Mouse (Mus musculus) cerebral cortex, adult 2 months (tissue): ENCODE measurements around the gene Grk6.

Experiments used
- WGBS: fragments of 180-500 bp; shearing (Covaris S2); methylation state at CpG from one replicate; pipeline ENCODE4 v1.1.7; 2018; 5-methylcytosine and 5-hydroxymethylcytosine counted together

Gene Grk6

DNA sequence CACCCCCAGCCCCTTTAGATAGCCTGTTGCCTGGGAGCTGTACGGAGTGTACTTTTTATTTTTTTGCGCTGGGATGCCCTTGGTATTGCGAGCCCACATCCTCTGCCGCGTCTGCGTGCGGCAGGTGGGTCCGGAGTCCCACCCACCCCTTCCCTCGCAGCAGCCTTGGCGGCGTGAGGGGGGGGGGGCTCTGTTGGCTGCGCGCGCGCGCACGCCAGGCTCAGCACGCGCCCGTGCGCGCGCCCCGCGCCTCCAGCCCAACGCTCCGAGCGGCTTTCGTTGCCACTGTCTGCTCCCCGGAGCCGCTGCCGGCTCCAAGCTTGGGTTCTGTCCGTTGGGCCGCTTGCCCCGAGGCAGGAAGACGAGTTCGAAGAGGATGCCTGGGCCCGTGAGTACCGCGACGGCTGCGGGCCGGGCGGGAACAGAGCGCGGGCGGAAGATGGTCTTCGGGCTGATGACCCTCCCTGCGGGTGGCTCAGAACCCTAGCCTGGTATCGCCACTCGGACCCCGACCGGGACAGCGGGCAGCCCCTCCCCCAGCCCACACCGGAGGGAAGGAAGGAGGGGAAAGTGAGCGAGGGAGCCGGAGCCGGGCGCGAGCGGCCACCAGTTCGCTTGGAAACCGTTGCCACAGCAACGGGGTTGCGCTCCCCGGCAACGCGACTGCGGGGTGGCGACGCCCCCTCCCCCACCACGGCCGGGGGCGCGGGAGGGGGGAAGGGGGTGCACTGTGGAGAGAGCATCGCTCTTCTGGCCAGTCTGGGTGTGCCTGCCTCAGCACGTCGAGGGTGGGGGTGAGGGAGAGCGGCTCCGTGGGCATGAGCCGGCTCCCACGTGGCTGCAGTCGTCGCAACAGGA is 19.4 kb downstream of the Grk6 start, which contains the start of gene Prr7:
Gene Prr7, plus strand, starts transcription at position 241 of the 858 bp plus-strand sequence.
- WGBS: under 1% methylated on average over 65 of the region's 84 CpGs

DNA sequence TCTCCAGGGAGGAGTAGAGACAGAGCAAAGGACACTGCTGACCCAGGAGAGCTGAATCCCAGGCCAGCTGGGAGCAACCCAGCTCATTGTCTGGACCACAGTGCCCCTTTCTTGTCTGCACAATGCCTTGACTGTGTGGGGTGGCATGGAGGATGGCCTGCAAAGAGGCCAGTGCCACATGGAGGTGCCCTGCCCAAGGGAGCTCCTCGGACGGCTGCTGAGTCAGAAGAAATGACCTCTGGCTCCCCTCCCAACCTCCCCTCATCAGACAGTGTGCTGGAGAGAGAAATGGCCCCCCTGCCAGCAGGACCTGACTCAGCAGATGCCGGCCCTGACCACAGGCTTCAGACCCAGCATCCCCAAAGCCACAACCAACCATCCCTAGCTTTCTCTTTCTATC is 20.3 kb downstream of the Grk6 start:
- 2% methylated on average over 3 of the region's 3 CpGs for WGBS

DNA sequence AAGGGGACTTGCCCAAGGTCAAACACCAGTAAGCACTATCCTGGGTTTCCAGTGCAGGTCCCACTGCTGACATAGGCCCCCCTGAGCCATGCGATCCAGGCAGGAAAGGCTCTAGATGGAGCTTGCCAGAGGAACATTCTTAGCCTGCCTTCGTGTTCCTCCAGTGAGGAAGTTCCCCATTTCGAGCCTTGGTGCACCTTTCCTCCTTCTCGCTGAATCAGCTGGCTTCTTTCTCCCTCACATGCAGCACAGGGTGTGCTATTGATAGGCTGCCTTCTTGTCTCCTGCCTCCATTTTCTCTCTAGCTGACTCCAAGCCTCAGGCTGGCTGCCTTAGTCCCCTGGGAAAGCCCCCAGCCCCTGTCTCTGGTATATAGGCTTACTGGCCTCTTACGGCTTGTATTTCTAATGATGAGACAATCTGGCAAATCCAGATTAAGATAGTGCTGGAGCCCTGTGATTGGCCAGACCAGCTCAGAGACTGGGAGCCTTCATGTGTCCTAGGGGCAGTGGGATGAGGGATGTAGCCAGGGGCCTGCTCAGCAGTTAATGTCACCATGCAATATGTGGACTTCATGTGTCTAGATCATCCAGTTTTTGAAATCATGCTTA is 21.1 kb downstream of the Grk6 start:
- 28% methylated on average over 5 of the region's 5 CpGs for WGBS

DNA sequence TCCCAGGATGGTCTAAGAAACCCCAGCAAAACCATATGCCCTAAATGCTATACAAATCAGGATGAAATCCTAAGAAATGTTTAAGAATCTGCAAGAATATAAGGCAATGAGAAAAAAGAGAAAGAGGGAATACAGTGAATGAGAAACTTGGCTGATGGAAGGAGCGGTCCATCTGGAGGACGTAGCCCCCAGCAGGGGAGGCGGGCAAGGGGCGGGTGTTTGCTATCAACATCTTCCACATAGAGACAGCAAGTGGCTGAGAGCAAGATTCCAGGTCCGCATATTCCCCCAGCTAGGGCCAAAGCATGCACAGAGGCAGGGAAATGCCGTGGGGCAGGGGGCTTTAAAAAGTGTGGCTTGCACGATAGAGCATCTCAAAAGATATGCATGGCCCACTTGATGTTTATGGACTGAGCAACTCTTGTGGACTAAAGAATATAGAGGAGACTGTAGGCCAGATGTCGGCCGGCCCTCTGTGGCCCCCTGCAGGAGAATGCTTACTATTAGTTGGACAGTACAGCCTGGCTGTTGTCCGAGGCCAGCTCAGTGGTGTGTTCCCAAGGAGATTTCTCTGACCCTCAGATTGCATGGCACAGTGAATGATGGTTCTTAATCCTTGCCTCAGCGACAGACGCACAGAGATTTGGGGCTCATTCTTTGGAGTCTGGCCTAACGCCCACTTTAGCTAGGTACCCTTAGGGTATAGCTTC is 24.1 kb downstream of the Grk6 start:
- 23% methylated on average over 13 of the region's 13 CpGs for WGBS

DNA sequence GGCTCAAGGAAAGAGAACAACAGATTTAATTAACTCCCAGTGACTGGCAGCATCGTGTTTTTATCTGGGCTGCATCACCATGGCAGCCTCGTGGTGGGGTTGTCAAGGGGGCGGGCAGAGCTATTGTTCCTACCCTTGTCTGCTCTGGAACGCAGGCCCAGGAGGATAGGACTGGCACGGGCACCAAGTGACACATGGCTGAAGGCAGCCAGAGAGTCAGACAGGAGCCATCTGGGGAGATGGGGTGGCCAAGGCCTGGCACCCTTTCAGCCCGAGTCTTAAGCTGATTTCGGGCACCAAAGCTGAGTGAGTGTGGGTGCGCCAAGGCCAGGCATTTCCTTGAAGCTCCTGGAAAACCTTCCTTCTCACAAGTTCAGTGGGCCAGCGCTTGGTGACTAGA is 25.5 kb downstream of the Grk6 start:
- 36% methylated on average over 9 of the region's 9 CpGs for WGBS

DNA sequence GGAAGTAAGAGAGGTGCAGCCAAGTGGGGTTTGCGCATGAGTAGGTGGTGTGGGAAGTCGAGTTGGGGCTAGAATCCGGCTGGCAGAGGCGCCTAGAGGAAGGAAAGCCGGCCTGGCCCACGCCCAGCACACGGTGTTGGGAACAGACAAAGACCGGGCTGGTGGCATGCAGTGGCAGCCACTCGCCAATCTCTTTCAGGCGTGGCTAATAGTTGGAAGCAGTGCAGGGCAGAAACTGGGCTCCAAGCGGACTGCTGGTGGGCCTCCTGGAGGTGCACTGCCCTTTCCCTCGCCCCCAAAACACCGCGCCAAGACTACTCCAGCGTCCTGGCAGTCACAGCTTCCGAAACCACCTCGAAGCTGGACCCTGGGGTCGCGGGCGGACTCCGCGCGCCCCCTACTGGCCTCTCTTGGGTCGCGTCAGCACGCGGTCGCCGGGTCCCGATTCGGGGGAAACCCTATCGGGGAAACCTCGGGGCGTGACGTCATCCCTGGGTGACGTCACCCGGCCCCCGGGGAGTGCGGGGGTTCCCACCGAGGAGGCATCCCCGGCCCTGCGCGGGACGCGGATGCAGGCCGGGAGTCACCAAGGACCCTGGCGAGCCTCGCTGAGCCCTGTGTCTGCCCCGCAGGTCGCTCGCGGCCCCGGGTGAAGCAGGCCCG is 26.4 kb downstream of the Grk6 start:
- 1% methylated on average over 54 of the region's 54 CpGs for WGBS

DNA sequence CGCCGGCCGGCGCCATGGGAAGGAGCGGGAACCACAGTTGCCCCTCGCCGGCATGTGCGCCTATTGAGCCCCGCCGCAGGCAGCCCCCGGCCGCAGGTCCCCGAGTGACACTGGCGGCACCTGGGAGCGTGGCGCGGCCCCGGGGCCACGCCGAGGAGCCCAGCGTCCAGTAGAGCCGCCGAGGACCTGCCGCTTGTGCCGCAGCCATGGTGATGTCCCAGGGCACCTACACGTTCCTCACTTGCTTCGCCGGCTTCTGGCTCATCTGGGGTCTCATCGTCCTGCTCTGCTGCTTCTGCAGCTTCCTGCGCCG is 26.9 kb downstream of the Grk6 start:
- WGBS: under 1% methylated on average over 31 of the region's 31 CpGs

DNA sequence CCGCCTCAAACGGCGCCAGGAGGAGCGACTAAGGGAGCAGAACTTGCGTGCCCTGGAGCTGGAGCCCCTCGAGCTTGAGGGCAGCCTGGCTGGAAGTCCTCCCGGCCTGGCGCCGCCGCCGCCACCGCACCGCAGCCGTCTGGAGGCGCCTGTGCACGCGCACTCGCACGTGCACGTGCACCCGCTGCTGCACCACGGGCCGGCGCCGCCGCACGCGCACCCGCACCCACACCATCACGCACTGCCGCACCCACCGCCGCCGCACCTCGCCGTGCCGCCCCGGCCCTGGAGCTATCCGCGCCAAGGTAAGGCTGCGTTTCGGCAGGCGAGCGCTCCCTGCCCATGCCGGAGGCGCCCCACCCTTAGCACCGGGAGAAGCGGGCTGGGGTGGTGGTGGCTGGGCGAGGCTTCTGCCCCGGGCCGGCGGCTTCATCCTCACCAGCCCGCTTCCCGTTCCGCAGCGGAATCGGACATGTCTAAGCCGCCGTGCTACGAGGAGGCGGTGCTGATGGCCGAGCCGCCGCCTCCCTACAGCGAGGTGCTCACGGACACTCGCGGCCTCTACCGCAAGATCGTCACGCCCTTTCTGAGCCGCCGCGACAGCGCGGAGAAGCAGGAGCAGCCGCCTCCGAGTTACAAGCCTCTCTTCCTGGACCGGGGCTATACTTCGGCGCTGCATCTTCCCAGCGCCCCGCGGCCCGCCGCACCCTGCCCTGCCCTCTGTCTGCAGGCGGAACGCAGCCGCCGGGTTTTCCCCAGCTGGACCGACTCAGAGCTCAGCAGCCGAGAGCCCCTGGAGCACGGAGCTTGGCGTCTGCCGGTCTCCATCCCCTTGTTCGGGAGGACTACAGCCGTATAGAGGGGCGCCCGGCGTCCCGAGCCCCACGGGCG is 27.5 kb downstream of the Grk6 start:
- 3% methylated on average over 98 of the region's 103 CpGs for WGBS

DNA sequence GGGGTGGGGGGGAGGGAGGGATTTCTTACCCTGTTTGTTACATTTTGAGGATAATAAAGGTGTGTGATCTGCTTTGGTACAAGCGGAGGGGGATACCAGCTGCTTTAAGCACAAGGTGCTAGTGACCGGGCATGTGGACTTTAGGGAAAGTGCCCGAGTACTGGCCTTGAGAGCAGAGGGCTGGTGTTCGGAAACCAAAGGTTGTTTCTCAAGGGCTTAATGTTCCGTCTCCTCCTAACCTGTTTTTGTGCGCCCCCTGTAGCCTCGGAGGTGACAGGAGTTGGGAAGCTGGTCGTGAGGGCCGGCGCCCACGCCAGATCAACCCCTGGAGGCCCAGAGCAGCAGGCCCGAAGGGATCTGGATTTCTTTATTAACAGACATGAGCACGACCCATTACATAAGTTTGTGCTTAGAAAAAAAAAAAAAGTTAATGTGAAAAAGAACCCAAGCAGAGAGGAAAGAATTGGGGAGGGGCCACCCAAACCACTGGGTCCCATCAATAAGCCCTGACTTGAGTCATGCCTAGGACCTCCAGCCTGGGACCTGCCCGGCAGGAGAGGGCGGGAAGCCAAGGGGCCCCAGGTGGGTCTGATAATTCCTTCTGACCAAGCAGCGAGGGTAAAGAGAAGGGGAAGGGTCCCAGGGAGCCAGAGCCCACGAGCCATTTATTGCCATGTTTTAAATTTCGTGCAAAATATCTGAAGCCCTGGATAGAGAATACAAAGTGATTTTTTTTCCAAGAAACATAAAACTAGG is 28.4 kb downstream of the Grk6 start:
- WGBS: 35% methylated on average over 18 of the region's 18 CpGs

DNA sequence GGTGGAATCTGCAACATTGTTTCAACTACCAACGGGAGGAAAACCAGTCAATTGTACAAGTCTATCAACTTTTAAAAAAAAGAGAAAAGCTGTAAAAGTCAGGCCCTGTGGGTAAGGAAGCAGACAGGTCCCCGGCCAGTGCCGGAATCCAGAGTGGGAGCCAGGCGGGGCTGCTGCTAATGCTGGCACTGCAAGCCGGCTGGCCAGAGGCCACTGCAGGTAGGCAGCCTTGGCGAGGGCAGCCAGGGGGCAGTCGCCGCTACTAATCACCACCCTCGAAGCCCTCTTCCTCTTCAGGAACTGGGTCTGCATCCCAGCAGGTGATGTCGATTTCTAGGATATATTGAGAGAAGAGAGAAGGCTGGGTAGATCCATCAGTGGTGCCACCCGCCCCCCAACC is 29.1 kb downstream of the Grk6 start:
- WGBS: 37% methylated on average over 11 of the region's 11 CpGs

DNA sequence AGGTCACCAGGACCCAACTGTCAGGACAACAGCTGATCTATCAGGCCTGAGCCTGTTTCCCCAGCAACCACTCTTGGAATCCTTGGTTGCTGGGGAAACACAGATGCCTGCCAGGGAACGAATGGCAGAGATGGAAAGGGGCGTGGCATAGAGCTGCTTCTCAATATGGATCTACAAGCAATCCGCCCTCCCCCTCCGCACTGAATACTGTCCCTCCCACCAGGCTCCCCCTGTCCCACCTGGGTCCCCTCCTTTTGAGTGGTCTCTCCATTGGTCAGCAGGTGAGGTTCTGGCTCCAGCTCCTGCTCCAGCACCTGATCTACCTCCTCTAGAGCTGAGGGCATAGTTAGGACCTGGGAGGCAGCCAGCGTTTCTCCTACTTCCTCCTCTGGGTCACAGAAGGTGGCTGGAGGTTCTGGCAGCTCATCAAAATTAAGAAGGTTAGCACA is 29.8 kb downstream of the Grk6 start:
- 27% methylated on average over 5 of the region's 5 CpGs for WGBS

DNA sequence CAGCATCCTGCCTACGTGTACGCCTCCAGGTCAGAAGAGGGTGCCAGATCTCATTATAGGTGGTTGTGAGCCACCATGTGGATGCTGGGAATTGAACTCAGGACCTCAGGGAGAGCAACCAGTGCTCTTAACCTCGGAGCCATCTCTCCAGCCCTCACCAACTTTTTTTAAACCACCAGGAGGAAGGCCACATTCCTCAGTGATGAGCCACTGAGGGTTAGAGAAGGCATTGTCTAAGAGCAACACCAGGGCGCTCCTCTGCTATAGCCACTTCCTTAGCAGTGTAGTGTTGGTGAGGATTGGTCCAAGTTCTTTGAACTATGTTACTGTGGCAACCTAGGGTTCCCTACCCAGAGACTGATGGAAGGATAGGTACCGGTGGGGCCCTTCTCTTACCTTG is 30.9 kb downstream of the Grk6 start:
- WGBS: 69% methylated on average over 5 of the region's 5 CpGs

DNA sequence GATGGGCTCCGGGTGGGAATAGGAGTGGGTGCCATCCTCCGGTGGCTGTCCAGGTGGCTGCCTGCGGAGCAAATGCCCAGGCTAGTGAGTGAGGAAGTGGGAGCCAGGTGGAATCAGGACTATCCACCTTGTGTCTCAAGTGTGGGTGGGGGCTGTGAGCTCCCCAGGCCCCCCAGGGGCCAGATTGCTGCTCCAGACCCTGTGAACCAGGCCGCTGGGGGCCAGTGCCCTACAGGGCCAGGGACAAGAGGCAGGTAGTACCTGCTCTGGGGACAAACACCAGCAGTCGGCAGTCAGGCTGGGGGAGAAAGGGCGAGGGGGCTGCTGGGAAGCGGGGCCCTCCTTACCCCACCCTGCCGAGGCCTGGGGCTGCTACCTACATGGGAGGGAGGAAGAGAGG is 31.4 kb downstream of the Grk6 start:
- WGBS: 74% methylated on average over 8 of the region's 8 CpGs

DNA sequence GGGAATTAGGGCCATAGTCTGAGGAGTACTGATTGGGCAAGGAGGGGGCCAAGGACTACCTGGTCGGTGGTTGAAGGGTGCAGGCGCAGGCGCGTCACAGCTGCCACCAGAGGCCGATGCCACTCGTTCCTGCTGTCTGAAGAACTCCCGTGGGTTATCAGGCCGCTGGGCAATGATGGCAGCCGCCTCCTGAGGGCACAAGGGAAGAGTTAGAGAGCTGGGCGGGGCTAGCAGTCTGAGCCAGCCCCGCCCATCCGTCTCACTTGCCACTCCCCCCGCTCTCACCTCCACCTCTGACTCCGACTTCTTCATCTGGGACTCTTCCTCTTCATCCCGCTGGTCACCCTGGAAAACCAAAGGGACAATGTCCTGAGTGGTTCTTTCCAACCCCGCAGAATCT is 32.6 kb downstream of the Grk6 start:
- WGBS: 70% methylated on average over 16 of the region's 16 CpGs

DNA sequence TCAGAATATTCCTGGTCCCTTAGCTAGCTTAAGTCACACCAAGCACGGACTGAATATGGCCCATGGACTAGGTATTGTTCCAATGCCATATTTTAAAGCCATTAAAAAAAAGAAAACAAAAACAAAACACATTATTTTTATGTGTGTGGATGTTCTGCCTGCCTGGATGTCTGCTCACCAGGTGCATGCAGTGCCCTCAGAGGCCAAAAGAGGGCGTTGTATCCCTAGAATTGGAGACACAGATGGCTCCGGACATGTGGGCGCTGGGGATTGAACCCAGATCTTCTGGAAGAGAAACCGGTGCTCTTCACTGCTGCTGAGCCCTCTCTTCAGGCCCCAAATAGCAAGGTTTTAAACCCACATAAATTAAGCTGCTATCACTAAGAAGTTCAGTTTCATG is 33.2 kb downstream of the Grk6 start:
- 42% methylated on average over 5 of the region's 5 CpGs for WGBS

DNA sequence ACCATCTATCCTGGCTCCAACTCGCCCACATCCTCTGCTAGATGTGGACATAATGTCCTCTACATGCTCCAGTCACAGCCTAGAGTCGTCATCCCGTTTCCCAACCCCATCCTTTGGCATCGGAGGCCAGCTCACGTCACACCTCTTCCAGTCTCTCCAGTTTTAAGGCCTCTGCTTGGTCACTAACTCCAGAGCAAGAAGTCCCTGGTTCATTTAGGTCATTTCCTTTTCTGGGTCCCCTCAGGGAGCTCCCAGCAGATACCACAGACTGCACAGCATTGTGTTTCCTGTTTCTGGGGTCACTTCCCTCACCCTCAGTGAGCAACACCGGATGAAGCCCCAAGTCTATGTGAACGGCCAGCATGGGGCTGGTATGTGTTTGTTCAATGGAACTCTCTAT is 34.1 kb downstream of the Grk6 start:
- 45% methylated on average over 7 of the region's 7 CpGs for WGBS

DNA sequence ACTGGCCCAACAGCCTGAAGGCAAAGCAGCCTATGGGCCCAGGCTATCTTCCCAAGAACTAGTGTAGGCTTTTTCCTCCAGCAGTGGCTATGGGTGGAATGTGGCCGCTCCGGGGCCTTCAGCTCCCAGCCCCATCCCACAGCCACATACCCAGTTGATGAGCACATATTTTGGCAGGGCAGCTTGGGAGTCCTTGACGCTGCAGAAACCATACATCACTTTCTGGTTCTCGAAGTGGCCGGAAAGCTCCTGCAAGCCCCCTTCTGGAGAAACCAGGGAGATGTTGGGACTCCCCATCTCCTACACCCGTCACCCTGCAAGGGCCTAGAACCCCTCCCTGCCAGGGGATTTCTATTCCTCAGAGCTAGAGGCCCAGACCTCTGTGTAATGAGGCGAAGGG is 37.7 kb downstream of the Grk6 start:
- WGBS: 39% methylated on average over 7 of the region's 7 CpGs

DNA sequence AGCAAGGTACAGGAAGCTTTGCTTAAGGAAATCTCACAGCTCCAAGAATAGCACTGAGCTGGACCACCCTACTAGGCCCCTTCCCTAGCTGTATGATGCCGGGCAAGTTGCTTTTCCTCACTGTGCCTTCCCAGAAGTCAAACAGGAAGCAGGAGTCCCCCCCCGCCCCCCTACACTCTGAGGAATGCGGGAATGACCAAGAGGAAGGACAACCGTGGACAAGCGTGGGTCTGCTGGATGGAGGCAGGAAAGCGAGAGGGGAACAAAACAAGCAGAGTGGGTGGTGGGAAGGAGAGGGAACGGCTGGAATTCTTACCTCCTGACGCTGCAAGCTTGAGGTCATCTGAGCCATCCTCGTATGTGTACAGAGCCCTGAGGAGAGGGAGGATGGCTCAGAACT is 38.2 kb downstream of the Grk6 start:
- WGBS: 25% methylated on average over 9 of the region's 9 CpGs

DNA sequence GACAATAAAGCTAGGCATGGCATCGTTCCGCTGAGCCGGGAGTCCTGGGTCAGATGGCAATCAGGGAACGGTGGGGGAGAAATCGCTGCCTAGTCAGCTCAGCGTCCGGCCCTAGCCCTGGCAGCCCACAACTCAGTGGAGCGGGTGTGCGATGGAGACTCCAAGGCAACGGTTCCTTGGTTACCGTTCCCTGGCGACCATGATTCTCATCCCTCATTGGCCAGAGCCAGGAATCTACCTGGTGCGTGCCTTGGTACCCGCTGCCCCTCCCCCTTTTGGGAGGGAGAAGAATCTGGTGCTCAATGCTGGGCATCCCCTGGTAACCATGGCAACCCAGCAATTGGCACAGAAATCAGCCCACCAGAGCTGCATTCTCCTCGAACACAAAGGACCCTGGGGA is 38.7 kb downstream of the Grk6 start:
- WGBS: 7% methylated on average over 15 of the region's 15 CpGs

DNA sequence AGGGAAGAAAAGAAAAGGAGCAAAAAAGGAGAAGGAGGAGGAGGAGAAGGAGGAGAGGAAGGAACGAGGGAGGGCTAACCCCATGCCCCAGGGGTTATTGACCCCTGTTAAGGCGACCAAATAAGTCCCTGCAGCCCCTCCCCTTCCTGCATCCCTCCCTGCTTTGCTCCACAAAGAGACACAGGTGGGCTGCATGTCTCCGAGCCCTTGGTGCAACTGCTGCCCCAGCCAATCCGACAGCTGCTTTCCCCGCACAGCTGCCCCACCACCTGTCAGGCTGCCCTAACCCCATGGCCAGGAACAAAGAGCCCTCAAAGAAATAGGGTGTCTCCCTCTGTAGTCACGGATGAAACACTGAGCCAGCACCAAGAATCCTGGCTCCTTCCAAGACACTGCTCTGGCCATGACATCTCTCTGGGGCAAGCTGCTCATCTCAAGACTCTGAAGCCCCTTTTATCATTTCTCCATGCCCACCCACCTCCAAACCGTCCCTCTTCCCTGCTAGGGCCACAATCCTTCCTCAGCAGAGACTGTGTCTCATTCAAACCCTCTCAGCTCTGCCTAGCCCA is 39.7 kb downstream of the Grk6 start:
- WGBS: 25% methylated on average over 7 of the region's 7 CpGs
